Mouse (Mus musculus): ENCODE measurements around the gene Pdxk.

GRCm38 (mm10) chr10:78481928-78482499 is 17.2 kb upstream of the Pdxk start:
- TF ChIP-seq CHD2 (IDR thresholded peaks at IDR 0.05; ENCODE audit: low read depth, low read length) = no peak
- no peak for TF ChIP-seq ZC3H11A (IDR thresholded peaks at IDR 0.05; ENCODE audit: borderline replicate concordance, low read depth, low read length)
- no peak for TF ChIP-seq HCFC1 (IDR thresholded peaks at IDR 0.05; ENCODE audit: borderline replicate concordance, insufficient read depth, low read length)
- TF ChIP-seq ZNF384 (IDR thresholded peaks at IDR 0.05; ENCODE audit: low read depth, low read length) = no peak
